Mouse (Mus musculus): ENCODE measurements around the gene Sumo2. TPM values are rescaled to one million over a fixed set of nuclear protein-coding genes. Genes with fewer than 3 reads are reported as not detected.
"Not testable (repeated sequence)": the region's sequence is repeated elsewhere in the genome, so short reads cannot be mapped to it uniquely, and the experiment has no call there.

Sumo2 gene
- polyA plus RNA-seq, 1 experiment = 384 TPM

- H3K4me3 ChIP-seq (ENCODE audit: insufficient read depth, poor library complexity, severe bottlenecking) = peak overlapping the region; percentile 94
- TF ChIP-seq FOSL1 (IDR thresholded peaks at IDR 0.05; ENCODE audit: insufficient read depth, low read length, poor library complexity, severe bottlenecking) (no peak), CEBPB (IDR thresholded peaks at IDR 0.05; ENCODE audit: low read depth) (no peak), CTCF (IDR thresholded peaks at IDR 0.05; ENCODE audit: control insufficient read depth, insufficient read depth, insufficient read length) (no peak), MYOD1 (IDR thresholded peaks at IDR 0.05; ENCODE audit: control insufficient read depth, insufficient read length, low read depth) (no peak), MAX (IDR thresholded peaks at IDR 0.05) (no peak)
- peaks cover 62% of the 10 kb centered on the region for H3K79me2 ChIP-seq (ENCODE audit: control insufficient read depth, insufficient read depth)
- peak overlapping the region; percentile 88 for H3ac ChIP-seq (ENCODE audit: control insufficient read depth, insufficient read length, low read depth)
- H3K79me3 ChIP-seq (ENCODE audit: low read depth) = peaks cover 51% of the 10 kb centered on the region
- no peaks in the 10 kb centered on the region for H3K27me3 ChIP-seq (ENCODE audit: control insufficient read depth, insufficient read depth, insufficient read length)
- H3K36me3 ChIP-seq (ENCODE audit: control insufficient read depth, insufficient read depth) = peaks cover 45% of the 10 kb centered on the region
Observed at GRCm38 (mm10) chr11:115534759-115535371, 1.2 kb downstream of the Sumo2 start.

- Histone ChIP-seq H3K79me3 (ENCODE audit: low read depth) (peaks cover 48% of the 10 kb centered on the region), H3K36me3 (ENCODE audit: control insufficient read depth, insufficient read depth) (peaks cover 86% of the 10 kb centered on the region), H3K79me2 (ENCODE audit: control insufficient read depth, insufficient read depth) (peaks cover 78% of the 10 kb centered on the region)
- H3ac ChIP-seq (ENCODE audit: control insufficient read depth, insufficient read length, low read depth); H3K4me3 ChIP-seq (ENCODE audit: insufficient read depth, poor library complexity, severe bottlenecking); H3K27me3 ChIP-seq (ENCODE audit: control insufficient read depth, insufficient read depth, insufficient read length): not testable (repeated sequence)
Observed at GRCm38 (mm10) chr11:115526446-115526845, 9.6 kb downstream of the Sumo2 start.

- Histone ChIP-seq H3K79me2 (ENCODE audit: control insufficient read depth, insufficient read depth) (peaks cover 41% of the 10 kb centered on the region), H3K27me3 (ENCODE audit: control insufficient read depth, insufficient read depth, insufficient read length) (no peaks in the 10 kb centered on the region), H3ac (ENCODE audit: control insufficient read depth, insufficient read length, low read depth) (no peak overlapping the region), H3K79me3 (ENCODE audit: low read depth) (peaks cover 21% of the 10 kb centered on the region), H3K36me3 (ENCODE audit: control insufficient read depth, insufficient read depth) (peaks cover 50% of the 10 kb centered on the region), H3K4me3 (ENCODE audit: insufficient read depth, poor library complexity, severe bottlenecking) (no peak overlapping the region)
- TF ChIP-seq MYOD1 (IDR thresholded peaks at IDR 0.05; ENCODE audit: control insufficient read depth, insufficient read length, low read depth) (no peak), FOSL1 (IDR thresholded peaks at IDR 0.05; ENCODE audit: insufficient read depth, low read length, poor library complexity, severe bottlenecking) (no peak), MYOG (IDR thresholded peaks at IDR 0.05; ENCODE audit: control insufficient read depth, extremely low read depth, insufficient read length) (no peak), CEBPB (IDR thresholded peaks at IDR 0.05; ENCODE audit: low read depth) (no peak), MAX (IDR thresholded peaks at IDR 0.05) (no peak), CTCF (IDR thresholded peaks at IDR 0.05; ENCODE audit: control insufficient read depth, insufficient read depth, insufficient read length) (no peak), USF1 (IDR thresholded peaks at IDR 0.05; ENCODE audit: low read depth) (no peak)
Observed at GRCm38 (mm10) chr11:115522703-115523102, 13.4 kb downstream of the Sumo2 start.

GRCm38 (mm10) chr11:115522238-115522637 lies 13.8 kb downstream of the Sumo2 start:
- no peak for TF ChIP-seq USF1 (IDR thresholded peaks at IDR 0.05; ENCODE audit: low read depth)
- Histone ChIP-seq H3K4me3 (ENCODE audit: insufficient read depth, poor library complexity, severe bottlenecking) (no peak overlapping the region), H3ac (ENCODE audit: control insufficient read depth, insufficient read length, low read depth) (no peak overlapping the region), H3K27me3 (ENCODE audit: control insufficient read depth, insufficient read depth, insufficient read length) (no peaks in the 10 kb centered on the region), H3K36me3 (ENCODE audit: control insufficient read depth, insufficient read depth) (peaks cover 45% of the 10 kb centered on the region), H3K79me2 (ENCODE audit: control insufficient read depth, insufficient read depth) (peaks cover 36% of the 10 kb centered on the region), H3K79me3 (ENCODE audit: low read depth) (peaks cover 17% of the 10 kb centered on the region)

- no peaks in the 10 kb centered on the region for H3K27me3 ChIP-seq (ENCODE audit: control insufficient read depth, insufficient read depth, insufficient read length)
- no peak overlapping the region for H3K4me3 ChIP-seq (ENCODE audit: insufficient read depth, poor library complexity, severe bottlenecking)
- peaks cover 34% of the 10 kb centered on the region for H3K36me3 ChIP-seq (ENCODE audit: control insufficient read depth, insufficient read depth)
- H3K79me3 ChIP-seq (ENCODE audit: low read depth) = peaks cover 7% of the 10 kb centered on the region
- peaks cover 24% of the 10 kb centered on the region for H3K79me2 ChIP-seq (ENCODE audit: control insufficient read depth, insufficient read depth)
- TF ChIP-seq MAX (IDR thresholded peaks at IDR 0.05) (no peak), USF1 (IDR thresholded peaks at IDR 0.05; ENCODE audit: low read depth) (no peak), CEBPB (IDR thresholded peaks at IDR 0.05; ENCODE audit: low read depth) (no peak), MYOD1 (IDR thresholded peaks at IDR 0.05; ENCODE audit: control insufficient read depth, insufficient read length, low read depth) (no peak), MYOG (IDR thresholded peaks at IDR 0.05; ENCODE audit: control insufficient read depth, extremely low read depth, insufficient read length) (no peak), CTCF (IDR thresholded peaks at IDR 0.05; ENCODE audit: control insufficient read depth, insufficient read depth, insufficient read length) (no peak), FOSL1 (IDR thresholded peaks at IDR 0.05; ENCODE audit: insufficient read depth, low read length, poor library complexity, severe bottlenecking) (no peak)
- H3ac ChIP-seq (ENCODE audit: control insufficient read depth, insufficient read length, low read depth) = no peak overlapping the region
Observed at GRCm38 (mm10) chr11:115521080-115521479, 15.0 kb downstream of the Sumo2 start.

GRCm38 (mm10) chr11:115520218-115520617 lies 15.9 kb downstream of the Sumo2 start:
- no peaks in the 10 kb centered on the region for H3K27me3 ChIP-seq (ENCODE audit: control insufficient read depth, insufficient read depth, insufficient read length)

More at GRCm38 (mm10) chr11:115520218-115520617, 15.9 kb downstream of the Sumo2 start:
- no peak for TF ChIP-seq CEBPB (IDR thresholded peaks at IDR 0.05; ENCODE audit: low read depth)
- no peak for TF ChIP-seq CTCF (IDR thresholded peaks at IDR 0.05; ENCODE audit: control insufficient read depth, insufficient read depth, insufficient read length)
- no peak for TF ChIP-seq USF1 (IDR thresholded peaks at IDR 0.05; ENCODE audit: low read depth)
- TF ChIP-seq MAX (IDR thresholded peaks at IDR 0.05) = no peak
- no peak for TF ChIP-seq MYOD1 (IDR thresholded peaks at IDR 0.05; ENCODE audit: control insufficient read depth, insufficient read length, low read depth)
- TF ChIP-seq MYOG (IDR thresholded peaks at IDR 0.05; ENCODE audit: control insufficient read depth, extremely low read depth, insufficient read length) = no peak
- TF ChIP-seq FOSL1 (IDR thresholded peaks at IDR 0.05; ENCODE audit: insufficient read depth, low read length, poor library complexity, severe bottlenecking) = no peak
- Histone ChIP-seq H3K79me3 (ENCODE audit: low read depth) (no peaks in the 10 kb centered on the region), H3K79me2 (ENCODE audit: control insufficient read depth, insufficient read depth) (peaks cover 16% of the 10 kb centered on the region), H3ac (ENCODE audit: control insufficient read depth, insufficient read length, low read depth) (no peak overlapping the region), H3K36me3 (ENCODE audit: control insufficient read depth, insufficient read depth) (peaks cover 25% of the 10 kb centered on the region), H3K4me3 (ENCODE audit: insufficient read depth, poor library complexity, severe bottlenecking) (no peak overlapping the region)
